In the genomic region with DNA sequence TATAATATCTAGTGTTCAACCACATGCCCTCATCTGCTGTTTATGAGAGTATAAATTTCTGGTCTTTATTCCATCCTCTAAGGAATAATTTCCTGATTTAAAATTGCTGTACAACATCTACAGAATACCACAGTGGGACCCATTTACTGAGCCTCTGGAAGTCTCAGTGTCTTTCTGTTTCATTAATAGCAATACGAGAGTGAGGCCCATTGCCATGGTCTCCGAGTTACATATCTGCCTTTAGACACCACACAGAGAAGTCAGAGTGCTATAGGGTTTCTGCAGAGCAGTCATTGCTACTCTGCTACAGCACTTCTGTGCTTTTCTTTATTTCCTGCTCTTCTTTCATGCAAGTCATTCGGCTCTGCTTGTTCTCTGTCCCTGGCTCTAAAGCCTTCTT, we compare ENCODE assay signal across 32 mouse cellular contexts. TPM values are rescaled to one million over a fixed set of nuclear protein-coding genes. Genes with fewer than 3 reads are reported as not detected.
"Had no signal": no experiment of that assay in that cellular context is flagged by ENCODE, and none has a peak within 500 bp of the region (broad histone marks: within the 10 kb centered on the region; RNA-seq: fewer than 3 reads in every experiment).

No protein-coding gene starts in this region.

- H3K9ac ChIP-seq: heart, embryonic 13.5 days; heart, embryonic 15.5 days; hindbrain, embryonic 13.5 days; hindbrain, embryonic 15.5 days; kidney, embryonic 15.5 days; limb, embryonic 12.5 days had no signal

- H3K27me3 ChIP-seq: heart, embryonic 13.5 days; heart, embryonic 15.5 days; hindbrain, embryonic 13.5 days; hindbrain, embryonic 15.5 days; kidney, embryonic 15.5 days; limb, embryonic 12.5 days had no signal

- H3K4me2 ChIP-seq: heart, embryonic 11.5 days; heart, embryonic 13.5 days; heart, embryonic 15.5 days; hindbrain, embryonic 13.5 days; hindbrain, embryonic 15.5 days; kidney, embryonic 15.5 days; limb, embryonic 12.5 days had no signal

- ATAC-seq: hindbrain, postnatal 0 days; intestine, embryonic 16.5 days had no signal

- H3K4me3 ChIP-seq: heart, adult 2 months; heart, embryonic 13.5 days; heart, embryonic 15.5 days; hindbrain, embryonic 13.5 days; hindbrain, embryonic 15.5 days; kidney, embryonic 15.5 days; left cerebral cortex, adult 2 months; limb, embryonic 10.5 days; limb, embryonic 12.5 days had no signal

- H3K4me1 ChIP-seq: heart, embryonic 13.5 days; heart, embryonic 15.5 days; hindbrain, embryonic 13.5 days; hindbrain, embryonic 15.5 days; kidney, embryonic 15.5 days; limb, embryonic 10.5 days; limb, embryonic 12.5 days had no signal

- DNase-seq: gastrocnemius, postnatal 14 days; gastrocnemius, postnatal 36 days; heart, adult 11 months; heart, adult 2 months; heart, postnatal 14 days; heart, postnatal 36 days; kidney, adult 11 months; kidney, adult 2 months; kidney, adult 9 months; kidney, postnatal 14 days; kidney, postnatal 36 days; layer of hippocampus, adult 9-11 months; layer of hippocampus, postnatal 36 days; liver had no signal

- H3K27ac ChIP-seq: heart, adult 2 months; heart, embryonic 13.5 days; heart, embryonic 15.5 days; hindbrain, embryonic 13.5 days; hindbrain, embryonic 15.5 days; hindbrain, postnatal 0 days; kidney, embryonic 15.5 days; kidney, postnatal 0 days; left cerebral cortex, adult 2 months; limb, embryonic 10.5 days; limb, embryonic 12.5 days had no signal

- H3K9me3 ChIP-seq: heart, embryonic 13.5 days; heart, embryonic 15.5 days; hindbrain, embryonic 13.5 days; hindbrain, embryonic 15.5 days; kidney, embryonic 15.5 days; limb, embryonic 10.5 days; limb, embryonic 12.5 days had no signal

- H3K36me3 ChIP-seq: heart, embryonic 13.5 days; heart, embryonic 15.5 days; hindbrain, embryonic 13.5 days; hindbrain, embryonic 15.5 days; kidney, embryonic 15.5 days; limb, embryonic 10.5 days; limb, embryonic 12.5 days had no signal

RNA-seq across cellular contexts. Expression of gene Ppp3r2, which starts 47.5 kb away (rescaled TPM):
- total RNA-seq: gastrocnemius, adult 18-20 months; gastrocnemius, adult 8-10 months; gastrocnemius, postnatal 14 days; gastrocnemius, postnatal 36 days; heart, adult 2 months; heart, postnatal 14 days; heart, postnatal 36 days; hematopoietic stem cell, adult 5-6 weeks had no signal
- polyA plus RNA-seq: heart, adult 2 months; heart, embryonic 15.5 days; heart, postnatal 0 days; hindbrain, embryonic 11.5 days; kidney, postnatal 0 days; large intestine, adult 2 months had no signal
